Comparison of ENCODE assay signal across 8 mouse cellular contexts in genomic region chr8:95001655-95002054, GRCm38 (mm10). TPM values are rescaled to one million over a fixed set of nuclear protein-coding genes. Genes with fewer than 3 reads are reported as not detected.
DNase-seq lines count a peak whose midpoint lies in the region; ATAC-seq and TF ChIP-seq lines count a peak whose summit lies in the region.

No protein-coding gene starts in this region.

- peak; percentile 73 for TF ChIP-seq CTCF in bone marrow macrophage, adult 2 months (IDR thresholded peaks at IDR 0.05; ENCODE audit: low read depth, low read length)

- peak; percentile 84 for DNase-seq in liver, embryonic 11.5 days (ENCODE audit: low spot score)
- DNase-seq in splenic B cell, adult 2 months (ENCODE audit: low read depth, low spot score): peak; percentile 85

- TF ChIP-seq POLR2A in bone marrow macrophage, adult 2 months (IDR thresholded peaks at IDR 0.05; ENCODE audit: borderline replicate concordance, low read depth, low read length): no peak
- TF ChIP-seq POLR2A in myocyte (IDR thresholded peaks at IDR 0.05; ENCODE audit: insufficient read length, low read depth): no peak

- no peak overlapping the region for H3ac ChIP-seq in myocyte (ENCODE audit: control insufficient read depth, insufficient read length)

- H3K36me3 ChIP-seq in heart, embryonic 12.5 days: no peaks in the 10 kb centered on the region
- peaks cover 17% of the 10 kb centered on the region; the same call in 1 of the 2 replicates for H3K36me3 ChIP-seq in kidney, embryonic 15.5 days
- peaks cover 27% of the 10 kb centered on the region for H3K36me3 ChIP-seq in liver, embryonic 11.5 days (ENCODE audit: control insufficient read depth, insufficient read depth, low read length)
- H3K36me3 ChIP-seq in myocyte (ENCODE audit: control insufficient read depth, insufficient read depth): no peaks in the 10 kb centered on the region
- no peaks in the 10 kb centered on the region for H3K36me3 ChIP-seq in splenic B cell, adult 2 months (ENCODE audit: control insufficient read depth, insufficient read depth, low read length, poor library complexity, severe bottlenecking)

- H3K4me1 ChIP-seq in bone marrow macrophage, adult 2 months (ENCODE audit: control insufficient read depth, insufficient read depth, low read length): peaks cover 3% of the 10 kb centered on the region; the same call in 1 of the 2 replicates
- H3K4me1 ChIP-seq in heart, embryonic 12.5 days (replicated peaks): peaks cover 53% of the 10 kb centered on the region
- peaks cover 50% of the 10 kb centered on the region for H3K4me1 ChIP-seq in kidney, embryonic 15.5 days
- peaks cover 54% of the 10 kb centered on the region for H3K4me1 ChIP-seq in liver, embryonic 11.5 days (replicated peaks; ENCODE audit: control insufficient read depth, insufficient read depth, low read length)

- no peak overlapping the region for H3K9ac ChIP-seq in heart, embryonic 12.5 days
- H3K9ac ChIP-seq in kidney, embryonic 15.5 days: no peak overlapping the region
- H3K9ac ChIP-seq in liver, embryonic 11.5 days (ENCODE audit: low read depth, low read length): no peak overlapping the region

- 5% methylated on average over 7 of the region's 7 CpGs for WGBS in heart, embryonic 12.5 days
- WGBS in kidney, embryonic 15.5 days: 9% methylated on average over 7 of the region's 7 CpGs
- 4% methylated on average over 7 of the region's 7 CpGs for WGBS in liver, embryonic 11.5 days

- peak; percentile 82 for ATAC-seq in CD4-positive, CD25-positive, alpha-beta regulatory T cell, adult 4 months
- ATAC-seq in erythroblast, adult 5-6 weeks (replicated peaks; ENCODE audit: low FRiP score, poor library complexity, severe bottlenecking): peak; percentile 86
- ATAC-seq in heart, embryonic 12.5 days (ENCODE audit: insufficient number of reproducible peaks, low FRiP score): peak; percentile 54
- peak; percentile 47 for ATAC-seq in kidney, embryonic 15.5 days (replicated peaks; ENCODE audit: low FRiP score)
- ATAC-seq in liver, embryonic 11.5 days (replicated peaks; ENCODE audit: low FRiP score): peak; percentile 72

- H3K9me3 ChIP-seq in heart, embryonic 12.5 days (replicated peaks): 0 out of 2 replicates have a peak, but pooled peaks cover 4% of the 10 kb centered on the region
- no peaks in the 10 kb centered on the region for H3K9me3 ChIP-seq in kidney, embryonic 15.5 days (replicated peaks)
- no peaks in the 10 kb centered on the region for H3K9me3 ChIP-seq in liver, embryonic 11.5 days (ENCODE audit: control insufficient read depth, low read length)

- no peak overlapping the region for H3K4me3 ChIP-seq in bone marrow macrophage, adult 2 months (ENCODE audit: insufficient read depth, low read length)
- H3K4me3 ChIP-seq in heart, embryonic 12.5 days: no peak overlapping the region
- no peak overlapping the region for H3K4me3 ChIP-seq in kidney, embryonic 15.5 days (replicated peaks)
- H3K4me3 ChIP-seq in liver, embryonic 11.5 days (ENCODE audit: low read depth, low read length): no peak overlapping the region
- no peak overlapping the region for H3K4me3 ChIP-seq in myocyte

- no peaks in the 10 kb centered on the region for H3K27me3 ChIP-seq in heart, embryonic 12.5 days (replicated peaks)
- H3K27me3 ChIP-seq in kidney, embryonic 15.5 days: no peaks in the 10 kb centered on the region
- H3K27me3 ChIP-seq in liver, embryonic 11.5 days (replicated peaks; ENCODE audit: control insufficient read depth, insufficient read depth, low read length): no peaks in the 10 kb centered on the region
- H3K27me3 ChIP-seq in myocyte (ENCODE audit: control insufficient read depth, insufficient read depth, insufficient read length): no peaks in the 10 kb centered on the region
- no peaks in the 10 kb centered on the region for H3K27me3 ChIP-seq in splenic B cell, adult 2 months (ENCODE audit: control insufficient read depth, insufficient read depth, low read length, poor library complexity, severe bottlenecking)

- H3K79me2 ChIP-seq in myocyte (ENCODE audit: control insufficient read depth, insufficient read depth): no peaks in the 10 kb centered on the region

- peak overlapping the region; percentile 34; the same call in 1 of the 2 replicates for H3K4me2 ChIP-seq in heart, embryonic 12.5 days
- no peak overlapping the region for H3K4me2 ChIP-seq in kidney, embryonic 15.5 days
- H3K4me2 ChIP-seq in liver, embryonic 11.5 days: 0 out of 2 replicates have a peak overlapping the region, but pooled peaks have one; percentile 15
- peak overlapping the region; percentile 27 for H3K4me2 ChIP-seq in myocyte (ENCODE audit: low read depth)

- H3K27ac ChIP-seq in bone marrow macrophage, adult 2 months (ENCODE audit: insufficient read depth, low read depth, low read length): no peak overlapping the region
- H3K27ac ChIP-seq in heart, embryonic 12.5 days (ENCODE audit: poor library complexity, severe bottlenecking): no peak overlapping the region
- peak overlapping the region; percentile 74; the same call in 1 of the 2 replicates for H3K27ac ChIP-seq in kidney, embryonic 15.5 days
- 0 out of 2 replicates have a peak overlapping the region, but pooled peaks have one; percentile 42 for H3K27ac ChIP-seq in liver, embryonic 11.5 days (ENCODE audit: low read depth, low read length)

TF ChIP-seq in myocyte, 11 proteins besides CTCF, POLR2A, EP300 and RAD21:
- TF ChIP-seq TCF3 (IDR thresholded peaks at IDR 0.05; ENCODE audit: insufficient read length, low read depth) (no peak), TCF12 (IDR thresholded peaks at IDR 0.05; ENCODE audit: insufficient read depth, poor library complexity, severe bottlenecking) (no peak), MAX (IDR thresholded peaks at IDR 0.05; ENCODE audit: low read depth) (no peak), USF1 (IDR thresholded peaks at IDR 0.05; ENCODE audit: low read depth) (no peak), CEBPB (IDR thresholded peaks at IDR 0.05; ENCODE audit: insufficient read depth, poor library complexity, severe bottlenecking) (no peak), MYOG (IDR thresholded peaks at IDR 0.05; ENCODE audit: control insufficient read depth in 1 of 3, insufficient read depth in 1 of 3, insufficient read length in 2 of 3, low read depth in 2 of 3) (no peak)

RNA-seq across cellular contexts. Expression of gene Adgrg3, which starts 15.8 kb away (rescaled TPM):
- under 1 TPM in 1 of 2 experiments, not detected in 1; 0.51 TPM for polyA plus RNA-seq in CD4-positive, CD25-positive, alpha-beta regulatory T cell, adult 4 months (2017; shearing (Covaris generic))
- 0.23 TPM in 1 of 2 replicates, not detected in the other for polyA plus RNA-seq in bone marrow macrophage, adult 2 months (2012; ENCODE audit: insufficient read depth, insufficient read length, missing spikeins)
- 24.2 and 30.9 TPM in 2 replicates for total RNA-seq in erythroblast, adult 5-6 weeks (2015; ENCODE audit: low replicate concordance)
- total RNA-seq in erythroblast, adult 5-6 weeks (2017; ENCODE audit: low replicate concordance): 20.9 and 34.9 TPM in 2 replicates
- 2.7 and 3.1 TPM in 2 replicates for polyA plus RNA-seq in heart, embryonic 12.5 days (2016; fragmentation: Nextera tagmentation; extraction: Ambion mirVana)
- polyA plus RNA-seq in kidney, embryonic 15.5 days (2015; fragmentation: Nextera tagmentation; extraction: Ambion mirVana): 4.8 TPM in 2 replicates
- polyA plus RNA-seq in liver, embryonic 11.5 days (2014; fragmentation: Nextera tagmentation; extraction: Ambion mirVana): 11.8 and 11.9 TPM in 2 replicates
- 9.1 TPM for polyA plus RNA-seq in myocyte (2012; fragmentation: generic; extraction: Trizol)

RNA-seq across cellular contexts. Expression of gene Adgrg1, which starts 27.1 kb away (rescaled TPM):
- 1 to 10 TPM; 4.6 to 8.4 TPM for polyA plus RNA-seq in CD4-positive, CD25-positive, alpha-beta regulatory T cell, adult 4 months (2017; shearing (Covaris generic))
- 1.1 and 1.8 TPM in 2 replicates for polyA plus RNA-seq in bone marrow macrophage, adult 2 months (2012; ENCODE audit: insufficient read depth, insufficient read length, missing spikeins)
- total RNA-seq in erythroblast, adult 5-6 weeks (2015; ENCODE audit: low replicate concordance): 28.2 and 32.1 TPM in 2 replicates
- total RNA-seq in erythroblast, adult 5-6 weeks (2017; ENCODE audit: low replicate concordance): 7.1 and 7.5 TPM in 2 replicates
- 4.9 and 6.0 TPM in 2 replicates for polyA plus RNA-seq in heart, embryonic 12.5 days (2016; fragmentation: Nextera tagmentation; extraction: Ambion mirVana)
- polyA plus RNA-seq in kidney, embryonic 15.5 days (2015; fragmentation: Nextera tagmentation; extraction: Ambion mirVana): 41.7 and 44.8 TPM in 2 replicates
- 125 and 137 TPM in 2 replicates for polyA plus RNA-seq in liver, embryonic 11.5 days (2014; fragmentation: Nextera tagmentation; extraction: Ambion mirVana)
- polyA plus RNA-seq in myocyte (2012; fragmentation: generic; extraction: Trizol): 12.4 TPM

RNA-seq across cellular contexts. Expression of gene Drc7, which starts 53.2 kb away (rescaled TPM):
- not detected for polyA plus RNA-seq in CD4-positive, CD25-positive, alpha-beta regulatory T cell, adult 4 months (2017; shearing (Covaris generic))
- polyA plus RNA-seq in bone marrow macrophage, adult 2 months (2012; ENCODE audit: insufficient read depth, insufficient read length, missing spikeins): not detected in 2 replicates
- not detected in 2 replicates for total RNA-seq in erythroblast, adult 5-6 weeks (2015; ENCODE audit: low replicate concordance)
- total RNA-seq in erythroblast, adult 5-6 weeks (2017; ENCODE audit: low replicate concordance): 1.3 TPM in 1 of 2 replicates, not detected in the other
- not detected in 2 replicates for polyA plus RNA-seq in heart, embryonic 12.5 days (2016; fragmentation: Nextera tagmentation; extraction: Ambion mirVana)
- polyA plus RNA-seq in kidney, embryonic 15.5 days (2015; fragmentation: Nextera tagmentation; extraction: Ambion mirVana): not detected in 2 replicates
- 0.26 TPM in 1 of 2 replicates, not detected in the other for polyA plus RNA-seq in liver, embryonic 11.5 days (2014; fragmentation: Nextera tagmentation; extraction: Ambion mirVana)
- polyA plus RNA-seq in myocyte (2012; fragmentation: generic; extraction: Trizol): 0.02 TPM

Comparison
In these comparisons a context has a peak if more than half of its experiments do, and no peak if none do; other contexts are left out.
1. H3K27ac ChIP-seq: peak in kidney, embryonic 15.5 days (single experiment) and liver, embryonic 11.5 days (single experiment); none in bone marrow macrophage, adult 2 months (single experiment) and heart, embryonic 12.5 days (single experiment).
2. Peak in every context shown above with its lines, with median percentiles within 50 percentile points of each other: ATAC-seq.